Mouse (Mus musculus) MEL (cell line): ENCODE measurements around the gene Snta1.

Experiments
- CTCF ChIP-seq, 3 experiments: IDR thresholded peaks in 2 of 3; conservative IDR thresholded peaks in 1 of 3; 2 replicates each; pipeline ENCODE4 v1.5.1; 2011 to 2012; ENCODE audit warnings: low read length in 3 of 3, low read depth in 2 of 3, mild to moderate bottlenecking in 2 of 3, improper control_type of control experiment in 1 of 3, inconsistent platforms in 1 of 3, mixed read lengths in 1 of 3, moderate library complexity in 1 of 3; ENCODE audit not compliant: control insufficient read depth in 1 of 3, insufficient read depth in 1 of 3, poor library complexity in 1 of 3, severe bottlenecking in 1 of 3
- RCOR1 ChIP-seq: IDR thresholded peaks from 2 replicates; pipeline ENCODE4 v1.6.1; 2012; ENCODE audit warnings: low read depth, mild to moderate bottlenecking, inconsistent platforms, low read length, improper control_type of control experiment

DNA sequence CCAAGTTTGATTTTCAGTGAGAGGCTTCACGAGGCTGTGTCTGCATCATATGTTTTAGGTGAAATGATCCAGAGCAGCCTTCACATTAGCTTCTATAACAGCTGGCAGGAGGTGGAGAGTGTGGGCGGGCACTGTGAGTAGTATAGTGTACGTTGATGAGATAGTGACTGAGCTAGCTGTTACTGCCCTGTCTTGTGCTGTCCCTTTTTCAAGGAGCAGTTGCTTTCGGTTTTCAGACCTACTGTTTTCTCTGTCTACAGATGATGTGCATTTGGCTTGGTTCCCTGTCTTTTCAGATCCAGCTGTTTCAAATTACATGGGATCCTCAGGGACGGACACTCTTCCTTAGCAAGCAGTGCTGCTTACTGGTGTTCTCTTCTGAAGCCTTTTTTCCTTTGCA is 47.9 kb upstream of the Snta1 start:
- TF ChIP-seq CTCF (IDR thresholded peaks at IDR 0.05 in 2 of 3, conservative IDR thresholded peaks at IDR 0.05 in 1 of 3; ENCODE audit: control insufficient read depth in 1 of 3, insufficient read depth in 1 of 3, low read depth in 2 of 3, low read length in 3 of 3, poor library complexity in 1 of 3, severe bottlenecking in 1 of 3) (no peak), RCOR1 (no peak)
